Mouse (Mus musculus) mesoderm, embryonic 11.5 days (tissue): ENCODE data around the gene Wdr19.
"Not testable (repeated sequence)": the region's sequence is repeated elsewhere in the genome, so short reads cannot be mapped to it uniquely, and the experiment has no call there.

Experiments
- DNase-seq: peaks from one replicate; pipeline ENCODE4 v3.0.0-alpha.2; 2012; ENCODE audit warnings: low read depth, low spot score

The Wdr19 gene

GRCm38 (mm10) chr5:65191601-65192000 lies 7.9 kb upstream of the Wdr19 start:
- no peak for DNase-seq

GRCm38 (mm10) chr5:65194441-65194840 lies 5.1 kb upstream of the Wdr19 start:
- no peak for DNase-seq

- no peak for DNase-seq
These were observed 5.2 kb downstream of the Wdr19 start for GRCm38 (mm10) chr5:65204726-65205125.

GRCm38 (mm10) chr5:65213321-65213720 lies 13.8 kb downstream of the Wdr19 start:
- peak; percentile 49 for DNase-seq

GRCm38 (mm10) chr5:65217305-65218269 lies 18.1 kb downstream of the Wdr19 start:
- DNase-seq: no peak

- peak; percentile 2 for DNase-seq
These were observed 21.5 kb downstream of the Wdr19 start for GRCm38 (mm10) chr5:65221037-65221436.

GRCm38 (mm10) chr5:65224056-65224455 lies 24.6 kb downstream of the Wdr19 start:
- no peak for DNase-seq

GRCm38 (mm10) chr5:65231289-65232003 lies 31.9 kb downstream of the Wdr19 start:
- DNase-seq: no peak

- DNase-seq: peak; percentile 61
These were observed 43.2 kb downstream of the Wdr19 start for GRCm38 (mm10) chr5:65242740-65243139.

GRCm38 (mm10) chr5:65247296-65247695 lies 47.8 kb downstream of the Wdr19 start:
- DNase-seq: no peak

- peak; percentile 14 for DNase-seq
These were observed 50.8 kb downstream of the Wdr19 start for GRCm38 (mm10) chr5:65250185-65250855.

GRCm38 (mm10) chr5:65257910-65258505 lies 58.5 kb downstream of the Wdr19 start:
- no peak for DNase-seq

- DNase-seq: no peak
These were observed 74.5 kb downstream of the Wdr19 start for GRCm38 (mm10) chr5:65273966-65274365.

GRCm38 (mm10) chr5:65279133-65279651 lies 79.7 kb downstream of the Wdr19 start:
- DNase-seq: no peak

- no peak for DNase-seq
These were observed 81.7 kb downstream of the Wdr19 start for GRCm38 (mm10) chr5:65281216-65281615.

- peak; percentile 27 for DNase-seq
These were observed 84.7 kb downstream of the Wdr19 start for GRCm38 (mm10) chr5:65284171-65284570.

- no peak for DNase-seq
These were observed 88.5 kb downstream of the Wdr19 start for GRCm38 (mm10) chr5:65287751-65288701.

- not testable (repeated sequence) for DNase-seq
These were observed 89.5 kb downstream of the Wdr19 start for GRCm38 (mm10) chr5:65289009-65289408.

- DNase-seq: no peak
These were observed 94.1 kb downstream of the Wdr19 start for GRCm38 (mm10) chr5:65293627-65294026.

- no peak for DNase-seq
These were observed 94.8 kb downstream of the Wdr19 start for GRCm38 (mm10) chr5:65294270-65294669.
